Mouse (Mus musculus): Measurements from ENCODE around the gene Coro6. TPM values are rescaled to one million over a fixed set of nuclear protein-coding genes. Genes with fewer than 3 reads are reported as not detected.

Coro6 gene
- 18.0 TPM for polyA plus RNA-seq (2021)

GRCm38 (mm10) chr11:77462283-77463100 is at the start of gene Coro6:
Coro6 (plus strand) TSS chr11:77462411.
- no peak for TF ChIP-seq CTCF (IDR thresholded peaks at IDR 0.05)
- DNase-seq (ENCODE audit: low read depth, low spot score) (no peak), ATAC-seq (peak; percentile 51)
- H3K27me3 ChIP-seq = no peaks in the 10 kb centered on the region
- in situ Hi-C loops (cut with MboI; ENCODE audit: low pct_unique_long_range_greater_than_20kb) = no loop called here
- CTCF ChIA-PET = interaction anchor here (1.4 kb wide), 1 partner anchor 17 kb away, joined by 3 read pairs; no protein-coding TSS in a partner anchor
- POLR2A ChIA-PET = interaction anchor here (0.6 kb wide), 1 partner anchor 625 kb away, joined by 3 read pairs; no protein-coding TSS in a partner anchor

GRCm38 (mm10) chr11:77414141-77414839 is 47.9 kb upstream of the Coro6 start:
- ATAC-seq = no peak
- POLR2A ChIA-PET = no interaction called here
- in situ Hi-C loops (cut with MboI; ENCODE audit: low pct_unique_long_range_greater_than_20kb) = no loop called here
- no peak for DNase-seq (ENCODE audit: low read depth, low spot score)
- CTCF ChIA-PET = no interaction called here
- no peaks in the 10 kb centered on the region for H3K27me3 ChIP-seq
- no peak for TF ChIP-seq CTCF (IDR thresholded peaks at IDR 0.05)

GRCm38 (mm10) chr11:77416212-77417000 is 45.8 kb upstream of the Coro6 start:
- CTCF ChIA-PET = interaction anchor here (1.1 kb wide), 1 partner anchor 20 kb away, joined by 4 read pairs; no protein-coding TSS in a partner anchor
- no peak for DNase-seq (ENCODE audit: low read depth, low spot score)
- POLR2A ChIA-PET = no interaction called here
- TF ChIP-seq CTCF (IDR thresholded peaks at IDR 0.05) = no peak
- in situ Hi-C loops (cut with MboI; ENCODE audit: low pct_unique_long_range_greater_than_20kb) = no loop called here
- ATAC-seq = no peak
- no peaks in the 10 kb centered on the region for H3K27me3 ChIP-seq

GRCm38 (mm10) chr11:77418021-77418420 is 44.2 kb upstream of the Coro6 start:
- CTCF ChIA-PET = no interaction called here
- TF ChIP-seq CTCF (IDR thresholded peaks at IDR 0.05) = no peak
- POLR2A ChIA-PET = no interaction called here

GRCm38 (mm10) chr11:77423175-77423859 is 38.9 kb upstream of the Coro6 start:
- no peak for DNase-seq (ENCODE audit: low read depth, low spot score)
- ATAC-seq = no peak
- ChIA-PET POLR2A (no interaction called here), CTCF (no interaction called here)
- TF ChIP-seq CTCF (IDR thresholded peaks at IDR 0.05) = no peak
- in situ Hi-C loops (cut with MboI; ENCODE audit: low pct_unique_long_range_greater_than_20kb) = no loop called here
- H3K27me3 ChIP-seq = no peaks in the 10 kb centered on the region

More at GRCm38 (mm10) chr11:77418021-77418420, 44.2 kb upstream of the Coro6 start:
- ATAC-seq = no peak
- in situ Hi-C loops (cut with MboI; ENCODE audit: low pct_unique_long_range_greater_than_20kb) = no loop called here
- DNase-seq (ENCODE audit: low read depth, low spot score) = no peak
- H3K27me3 ChIP-seq = no peaks in the 10 kb centered on the region

GRCm38 (mm10) chr11:77428446-77428845 is 33.8 kb upstream of the Coro6 start:
- DNase-seq (ENCODE audit: low read depth, low spot score) = no peak
- no peaks in the 10 kb centered on the region for H3K27me3 ChIP-seq
- no peak for TF ChIP-seq CTCF (IDR thresholded peaks at IDR 0.05)
- ChIA-PET POLR2A (no interaction called here), CTCF (interaction anchor here (0.7 kb wide), 1 partner anchor 18 kb away, joined by 3 read pairs; no protein-coding TSS in a partner anchor)
- no peak for ATAC-seq
- in situ Hi-C loops (cut with MboI; ENCODE audit: low pct_unique_long_range_greater_than_20kb) = no loop called here

- TF ChIP-seq CTCF (IDR thresholded peaks at IDR 0.05) = no peak
- in situ Hi-C loops (cut with MboI; ENCODE audit: low pct_unique_long_range_greater_than_20kb) = no loop called here
- H3K27me3 ChIP-seq = no peaks in the 10 kb centered on the region
- CTCF ChIA-PET = no interaction called here
- no peak for ATAC-seq
- POLR2A ChIA-PET = no interaction called here
- no peak for DNase-seq (ENCODE audit: low read depth, low spot score)
Measured at GRCm38 (mm10) chr11:77437026-77437425, 25.2 kb upstream of the Coro6 start.

GRCm38 (mm10) chr11:77440081-77440480 is 22.1 kb upstream of the Coro6 start:
- ChIA-PET POLR2A (no interaction called here), CTCF (interaction anchor here (0.7 to 1.1 kb wide), 2 partner anchors 44 to 122 kb away, joined by 3 read pairs; no protein-coding TSS in a partner anchor)
- TF ChIP-seq CTCF (IDR thresholded peaks at IDR 0.05) = no peak
- H3K27me3 ChIP-seq = no peaks in the 10 kb centered on the region
- in situ Hi-C loops (cut with MboI; ENCODE audit: low pct_unique_long_range_greater_than_20kb) = no loop called here
- DNase-seq (ENCODE audit: low read depth, low spot score) (no peak), ATAC-seq (no peak)

- no peak for TF ChIP-seq CTCF (IDR thresholded peaks at IDR 0.05)
- DNase-seq (ENCODE audit: low read depth, low spot score) (no peak), ATAC-seq (no peak)
- no peaks in the 10 kb centered on the region for H3K27me3 ChIP-seq
- CTCF ChIA-PET = interaction anchor here (0.7 kb wide), 1 partner anchor 123 kb away, joined by 3 read pairs; no protein-coding TSS in a partner anchor
- in situ Hi-C loops (cut with MboI; ENCODE audit: low pct_unique_long_range_greater_than_20kb) = no loop called here
- POLR2A ChIA-PET = no interaction called here
Measured at GRCm38 (mm10) chr11:77441020-77441419, 21.2 kb upstream of the Coro6 start.
